Mouse (Mus musculus) heart, embryonic 10.5 days (tissue): ENCODE measurements around the gene Dok4. TPM values are rescaled to one million over a fixed set of nuclear protein-coding genes. Genes with fewer than 3 reads are reported as not detected.

ENCODE experiments used
- DNase-seq: peaks from one replicate; pipeline ENCODE4 v3.0.0-alpha.2; 2017; ENCODE audit warnings: low spot score
- H3K27ac ChIP-seq: fragments of 300-500 bp; sonication (generic); 2 replicates; pipeline ENCODE4 v1.5.1; 2016; ENCODE audit warnings: mild to moderate bottlenecking
- H3K27me3 ChIP-seq: fragments of 300-500 bp; sonication (generic); 2 replicates; pipeline ENCODE4 v1.6.1; 2016; ENCODE audit warnings: mild to moderate bottlenecking; ENCODE audit not compliant: poor library complexity, insufficient read depth, severe bottlenecking
- H3K36me3 ChIP-seq: fragments of 300-500 bp; sonication (generic); 2 replicates; pipeline ENCODE4 v1.6.1; 2016; ENCODE audit warnings: mild to moderate bottlenecking, moderate library complexity
- H3K4me1 ChIP-seq: fragments of 300-500 bp; sonication (generic); 2 replicates; pipeline ENCODE4 v1.6.1; 2016; ENCODE audit warnings: mild to moderate bottlenecking
- H3K4me3 ChIP-seq: fragments of 300-500 bp; sonication (generic); 2 replicates; pipeline ENCODE4 v1.5.1; 2016; ENCODE audit warnings: mild to moderate bottlenecking, moderate library complexity
- H3K9me3 ChIP-seq: fragments of 300-500 bp; sonication (generic); 2 replicates; pipeline ENCODE4 v1.6.1; 2016; ENCODE audit warnings: mild to moderate bottlenecking, moderate library complexity
- whole genome bisulfite sequencing: fragments of 180-500 bp; shearing (Covaris S2); methylation state at CpG from one replicate; pipeline ENCODE4 v1.1.7; 2016; 5-methylcytosine and 5-hydroxymethylcytosine counted together
- polyA plus RNA-seq: library from polyadenylated mRNA; unstranded; fragments of >200 nt; fragmentation: Nextera tagmentation; extraction: Ambion mirVana; gene quantifications from 2 replicates; pipeline ENCODE4 v1.2.1, GENCODE M21; 2016

Dok4 gene
- polyA plus RNA-seq, 1 experiment from 2014 or later = 71.3 TPM

DNA sequence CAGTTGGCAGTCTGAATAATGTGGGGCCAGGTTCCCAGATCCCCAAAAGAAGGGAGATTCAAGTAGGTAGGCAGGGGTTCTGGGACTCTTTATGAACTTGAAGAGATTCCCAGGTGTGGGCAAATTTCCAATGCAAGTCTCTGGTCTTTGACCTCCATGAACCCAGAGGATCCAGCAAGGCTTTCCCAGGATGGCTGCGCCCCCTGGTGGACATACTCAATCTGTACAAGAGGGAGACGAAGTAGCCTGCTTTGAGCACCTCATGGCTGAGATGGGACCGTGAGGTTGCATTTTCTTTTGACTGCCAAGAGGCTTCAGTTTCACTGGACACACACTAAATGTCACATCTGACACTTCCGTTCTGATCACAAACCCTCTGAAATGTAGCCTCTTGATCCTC lies 32.7 kb upstream of the Dok4 start:
- Histone ChIP-seq H3K4me1 (peaks cover 55% of the 10 kb centered on the region), H3K9me3 (no peaks in the 10 kb centered on the region), H3K27me3 (peaks cover 15% of the 10 kb centered on the region), H3K36me3 (peaks cover 84% of the 10 kb centered on the region), H3K4me3 (no peak overlapping the region), H3K27ac (peak overlapping the region; percentile 59; the same call in 1 of the 2 replicates)
- 5% methylated on average over 4 of the region's 4 CpGs for WGBS
- peak; percentile 93 for DNase-seq

DNA sequence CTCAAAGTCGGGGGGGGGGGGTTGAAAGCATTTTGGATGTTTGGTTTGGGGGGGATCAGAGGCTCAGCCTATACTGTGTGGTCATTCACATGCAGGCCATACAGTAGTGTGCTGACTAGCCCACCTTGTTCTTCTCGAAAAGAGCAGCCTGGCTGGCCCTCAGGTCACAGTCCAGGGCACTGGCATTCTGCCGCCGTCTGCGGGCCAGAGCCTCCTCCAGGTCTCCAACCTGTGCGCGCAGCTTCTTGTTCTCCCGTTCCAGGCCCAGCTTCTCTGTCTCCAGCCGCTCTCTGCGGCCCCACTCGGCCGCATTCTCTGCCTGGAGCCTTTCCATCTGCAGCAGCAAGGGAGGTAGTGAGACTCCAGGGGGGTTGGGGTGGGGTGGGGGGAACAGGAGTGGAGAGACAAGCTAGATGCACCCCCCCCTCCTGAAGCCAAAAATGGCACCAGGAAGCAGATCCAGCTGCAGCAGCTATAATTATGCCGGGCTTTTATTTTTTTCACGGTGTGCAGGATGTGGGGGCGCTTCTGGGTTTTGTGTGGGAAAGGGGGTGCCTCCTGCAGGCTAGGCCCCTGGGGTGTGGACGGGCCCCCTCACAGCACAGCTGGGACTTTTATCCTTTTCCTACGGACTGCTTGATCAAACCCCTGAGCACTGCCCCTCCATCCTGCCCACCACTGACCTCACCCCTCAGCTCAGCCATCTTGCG lies 31.6 kb upstream of the Dok4 start:
- no peaks in the 10 kb centered on the region for H3K9me3 ChIP-seq
- WGBS = 84% methylated on average over 18 of the region's 18 CpGs
- DNase-seq = no peak
- peaks cover 47% of the 10 kb centered on the region for H3K4me1 ChIP-seq
- peak overlapping the region; percentile 59 for H3K27ac ChIP-seq
- H3K4me3 ChIP-seq = no peak overlapping the region
- peaks cover 89% of the 10 kb centered on the region for H3K36me3 ChIP-seq
- H3K27me3 ChIP-seq = peaks cover 6% of the 10 kb centered on the region; the same call in 1 of the 2 replicates

DNA sequence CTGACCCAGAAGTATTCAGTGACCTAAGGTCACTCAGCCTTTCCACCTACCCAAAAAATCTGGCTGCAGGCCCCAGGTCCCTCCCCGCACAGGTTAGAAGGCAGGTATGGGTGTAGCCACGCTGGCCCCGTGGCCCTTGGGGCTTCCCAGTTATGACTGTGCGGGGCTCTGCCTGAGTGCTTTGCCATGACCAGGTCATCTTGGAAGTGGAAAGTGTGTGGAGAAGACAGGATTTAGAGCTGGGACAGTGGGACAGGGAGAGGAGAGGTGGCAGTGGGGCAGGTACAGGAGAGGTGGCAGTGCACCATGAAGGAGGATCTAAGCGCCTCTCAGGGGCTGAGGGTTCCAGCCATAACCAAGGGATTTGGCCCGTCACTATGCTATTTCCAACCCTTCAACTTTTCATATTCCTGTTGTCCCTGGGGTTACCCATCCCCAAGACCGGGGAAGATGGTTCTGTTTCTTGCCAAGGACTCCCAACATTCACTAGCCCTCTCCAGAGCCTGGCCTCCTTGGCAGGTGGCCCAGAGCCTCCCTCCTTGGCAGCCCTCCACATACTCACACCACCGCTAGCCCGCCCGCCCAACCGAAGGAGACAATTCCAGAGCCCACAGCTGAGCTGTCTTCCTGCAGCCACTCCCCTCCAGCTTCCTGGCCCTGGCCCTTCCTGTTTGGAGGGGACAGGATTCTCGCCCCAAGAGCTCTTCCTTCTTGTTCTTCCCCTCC lies 28.5 kb upstream of the Dok4 start:
- Histone ChIP-seq H3K27ac (peak overlapping the region; percentile 48), H3K4me1 (peaks cover 65% of the 10 kb centered on the region), H3K9me3 (no peaks in the 10 kb centered on the region), H3K36me3 (peaks cover 74% of the 10 kb centered on the region), H3K4me3 (no peak overlapping the region), H3K27me3 (no peaks in the 10 kb centered on the region)
- 77% methylated on average over 12 of the region's 12 CpGs for WGBS
- no peak for DNase-seq

DNA sequence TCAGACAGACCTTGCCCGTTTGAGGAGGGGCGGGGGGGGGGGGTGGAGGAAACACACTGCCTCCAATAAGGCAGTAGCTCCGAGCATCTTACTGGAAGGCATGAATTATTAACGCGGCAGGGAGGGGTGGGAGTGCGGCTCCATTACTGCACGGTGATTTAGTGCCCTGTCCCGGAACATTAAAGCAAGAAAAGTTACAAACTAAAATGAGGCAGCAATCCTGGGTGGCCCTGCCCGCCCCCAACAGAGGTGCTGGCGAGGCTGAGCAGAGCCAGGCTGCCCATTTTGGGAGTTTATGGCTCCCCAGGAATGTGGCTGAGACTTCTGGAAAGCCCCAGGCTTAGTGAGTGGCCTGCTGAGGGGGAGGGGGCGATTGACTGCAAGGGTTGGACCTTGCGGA lies 27.6 kb upstream of the Dok4 start:
- 68% methylated on average over 12 of the region's 12 CpGs for WGBS
- Histone ChIP-seq H3K27me3 (no peaks in the 10 kb centered on the region), H3K4me3 (no peak overlapping the region), H3K27ac (peak overlapping the region; percentile 64), H3K4me1 (peaks cover 73% of the 10 kb centered on the region), H3K9me3 (no peaks in the 10 kb centered on the region), H3K36me3 (peaks cover 66% of the 10 kb centered on the region)
- DNase-seq = no peak

DNA sequence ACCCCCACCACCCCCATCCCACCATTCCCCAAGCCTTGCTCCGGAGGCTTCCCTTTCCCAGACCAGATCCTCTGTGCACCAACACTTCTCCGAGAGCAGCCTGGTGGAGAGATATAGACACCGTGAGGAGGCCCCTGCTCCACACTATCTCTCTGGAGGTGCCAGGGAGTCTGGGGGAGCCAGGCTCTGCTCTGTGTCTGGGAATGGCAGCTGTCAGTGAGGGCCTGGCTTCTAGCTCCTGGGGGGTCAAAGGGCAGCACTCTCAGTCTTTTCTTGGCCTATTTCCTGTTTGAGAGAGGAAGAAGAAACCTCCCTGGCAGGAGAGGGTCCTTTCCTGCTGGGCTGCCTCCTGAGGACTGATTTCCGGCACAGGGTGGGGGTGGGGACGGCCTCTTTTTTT lies 24.9 kb upstream of the Dok4 start:
- H3K27ac ChIP-seq = peak overlapping the region; percentile 92
- peaks cover 42% of the 10 kb centered on the region for H3K36me3 ChIP-seq
- no peaks in the 10 kb centered on the region for H3K9me3 ChIP-seq
- H3K4me3 ChIP-seq = peak overlapping the region; percentile 33
- WGBS = 4% methylated on average over 5 of the region's 5 CpGs
- H3K27me3 ChIP-seq = no peaks in the 10 kb centered on the region
- peak; percentile 93 for DNase-seq
- peaks cover 73% of the 10 kb centered on the region for H3K4me1 ChIP-seq

DNA sequence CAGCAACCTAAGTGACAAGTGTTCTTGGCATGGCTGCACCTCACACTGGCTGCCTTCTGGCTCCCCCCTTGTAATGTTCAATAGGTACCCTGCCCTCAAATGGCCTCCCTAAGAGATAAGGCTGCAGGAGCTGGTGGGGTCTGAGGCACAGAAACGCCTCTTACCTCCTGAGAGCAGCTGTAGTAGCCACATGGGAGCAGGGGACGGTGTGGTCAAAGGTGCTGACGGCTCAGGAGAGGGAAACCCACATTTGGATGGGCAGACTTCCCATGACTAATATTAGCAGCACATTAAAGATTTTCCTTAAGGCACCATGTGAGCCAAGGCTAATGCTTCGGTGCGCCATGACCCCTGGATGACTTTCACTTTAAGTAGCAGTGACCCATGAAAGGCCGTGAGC lies 24.5 kb upstream of the Dok4 start:
- 3% methylated on average over 6 of the region's 6 CpGs for WGBS
- H3K9me3 ChIP-seq = no peaks in the 10 kb centered on the region
- peak overlapping the region; percentile 33 for H3K4me3 ChIP-seq
- H3K27me3 ChIP-seq = no peaks in the 10 kb centered on the region
- peaks cover 38% of the 10 kb centered on the region for H3K36me3 ChIP-seq
- H3K27ac ChIP-seq = peak overlapping the region; percentile 92
- peak; percentile 85 for DNase-seq
- H3K4me1 ChIP-seq = peaks cover 69% of the 10 kb centered on the region

DNA sequence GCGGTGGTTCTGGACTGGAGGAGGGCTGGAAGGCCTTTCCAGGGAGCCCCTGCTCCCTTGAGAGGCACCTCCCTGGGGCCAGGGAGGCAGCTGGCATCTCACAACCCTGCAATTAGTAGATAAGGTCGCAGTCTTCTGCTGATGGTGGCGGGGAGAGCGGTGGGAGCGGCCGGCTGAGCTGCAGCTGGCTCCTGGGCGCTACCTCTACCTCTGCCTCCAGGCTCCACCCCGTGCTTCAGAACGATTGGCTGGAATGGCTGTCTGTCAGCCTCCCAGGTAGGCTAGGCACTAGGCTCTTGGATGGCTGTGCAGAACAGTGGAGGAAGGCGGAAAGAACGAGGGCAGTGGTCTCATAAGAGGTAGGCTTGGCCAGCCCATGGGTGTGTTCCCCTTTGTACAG lies 23.1 kb upstream of the Dok4 start:
- no peaks in the 10 kb centered on the region for H3K27me3 ChIP-seq
- WGBS = 4% methylated on average over 11 of the region's 11 CpGs
- H3K4me1 ChIP-seq = peaks cover 63% of the 10 kb centered on the region
- peak; percentile 94 for DNase-seq
- H3K27ac ChIP-seq = peak overlapping the region; percentile 92
- no peaks in the 10 kb centered on the region for H3K9me3 ChIP-seq
- H3K4me3 ChIP-seq = peak overlapping the region; percentile 52
- H3K36me3 ChIP-seq = peaks cover 24% of the 10 kb centered on the region

DNA sequence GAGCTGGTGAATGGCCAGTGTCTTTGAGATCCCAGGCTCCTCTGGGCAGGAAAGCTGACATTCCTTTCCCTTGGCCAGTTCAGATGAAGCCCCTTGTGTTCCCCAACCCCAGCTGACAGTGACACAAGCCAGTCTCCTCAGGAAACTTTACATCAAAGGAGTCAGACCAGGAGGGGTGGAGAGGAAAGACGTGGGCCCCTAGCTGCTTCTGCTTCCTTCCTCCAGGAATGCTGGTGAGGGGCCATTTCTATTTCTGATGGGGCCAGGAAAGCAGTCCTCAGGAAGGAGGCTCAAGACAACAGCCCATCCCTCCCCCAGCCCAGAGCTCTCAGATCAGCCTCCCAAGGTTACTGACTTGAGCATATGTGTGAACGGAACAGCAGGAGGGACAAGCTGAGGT lies 16.8 kb upstream of the Dok4 start:
- H3K27me3 ChIP-seq = no peaks in the 10 kb centered on the region
- no peaks in the 10 kb centered on the region for H3K36me3 ChIP-seq
- 0 out of 2 replicates have a peak overlapping the region, but pooled peaks have one; percentile 0 for H3K4me3 ChIP-seq
- no peaks in the 10 kb centered on the region for H3K9me3 ChIP-seq
- peaks cover 41% of the 10 kb centered on the region for H3K4me1 ChIP-seq
- DNase-seq = peak; percentile 87
- 18% methylated on average over 2 of the region's 2 CpGs for WGBS
- peak overlapping the region; percentile 81 for H3K27ac ChIP-seq

DNA sequence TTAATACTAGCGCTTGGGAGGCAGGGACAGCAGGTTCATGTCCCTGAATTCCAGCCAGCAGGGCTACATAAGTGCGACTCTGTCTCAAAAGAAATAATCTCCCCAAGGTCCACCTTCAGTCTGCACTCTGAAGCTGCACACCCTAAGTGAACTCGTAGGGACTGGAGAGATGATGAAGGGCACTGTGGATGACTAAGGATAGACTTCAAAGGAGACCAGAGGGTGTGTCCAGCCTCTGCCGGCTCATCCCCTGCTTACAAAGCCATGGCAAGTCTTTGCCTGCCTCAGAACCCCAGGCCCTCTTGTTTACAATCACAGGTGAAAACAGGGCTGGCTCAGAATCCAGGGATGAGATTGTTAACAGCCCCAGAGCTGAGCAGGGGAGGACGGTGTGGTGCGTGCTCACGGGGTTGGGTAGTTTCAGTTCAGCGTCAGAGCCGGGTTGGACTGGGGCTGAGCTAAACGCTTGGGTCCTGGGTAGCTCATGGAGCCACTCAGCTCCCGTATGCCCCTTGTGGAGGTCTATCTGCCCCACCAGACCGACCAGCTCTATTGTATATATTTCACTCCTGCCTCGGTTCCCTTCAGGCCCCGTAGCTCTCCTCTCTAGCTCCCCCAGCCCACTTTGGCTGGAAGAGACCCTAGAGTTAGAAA lies 12.4 kb upstream of the Dok4 start:
- peak overlapping the region; percentile 54; the same call in 1 of the 2 replicates for H3K27ac ChIP-seq
- H3K4me3 ChIP-seq = peak overlapping the region; percentile 22; the same call in 1 of the 2 replicates
- H3K9me3 ChIP-seq = no peaks in the 10 kb centered on the region
- no peaks in the 10 kb centered on the region for H3K27me3 ChIP-seq
- WGBS = 37% methylated on average over 14 of the region's 14 CpGs
- no peak for DNase-seq
- no peaks in the 10 kb centered on the region for H3K36me3 ChIP-seq
- peaks cover 28% of the 10 kb centered on the region for H3K4me1 ChIP-seq

DNA sequence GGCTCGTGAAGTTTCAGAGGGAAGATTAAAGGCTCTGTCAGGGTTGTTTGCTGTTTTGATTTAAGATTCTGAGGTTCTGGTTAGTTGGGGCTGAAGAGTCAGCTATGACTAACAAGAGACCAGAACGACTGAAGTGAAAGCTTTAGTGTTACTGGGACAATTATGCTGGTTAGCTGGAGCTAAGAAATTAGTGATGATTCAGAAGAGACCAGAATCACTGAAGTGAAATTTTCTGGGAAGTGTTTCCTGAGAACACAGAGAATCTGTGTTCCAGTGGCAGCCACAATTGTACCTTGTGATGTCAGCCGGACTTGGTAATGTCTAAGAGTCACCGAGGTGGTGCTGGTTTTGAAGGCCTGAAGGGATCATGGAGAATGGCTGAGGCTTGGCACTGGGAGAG lies 4.6 kb upstream of the Dok4 start:
- Histone ChIP-seq H3K36me3 (no peaks in the 10 kb centered on the region), H3K4me1 (peaks cover 20% of the 10 kb centered on the region), H3K4me3 (no peak overlapping the region), H3K27me3 (no peaks in the 10 kb centered on the region), H3K9me3 (no peaks in the 10 kb centered on the region), H3K27ac (no peak overlapping the region)
- DNase-seq = no peak
- 60% methylated on average over 4 of the region's 4 CpGs for WGBS

DNA sequence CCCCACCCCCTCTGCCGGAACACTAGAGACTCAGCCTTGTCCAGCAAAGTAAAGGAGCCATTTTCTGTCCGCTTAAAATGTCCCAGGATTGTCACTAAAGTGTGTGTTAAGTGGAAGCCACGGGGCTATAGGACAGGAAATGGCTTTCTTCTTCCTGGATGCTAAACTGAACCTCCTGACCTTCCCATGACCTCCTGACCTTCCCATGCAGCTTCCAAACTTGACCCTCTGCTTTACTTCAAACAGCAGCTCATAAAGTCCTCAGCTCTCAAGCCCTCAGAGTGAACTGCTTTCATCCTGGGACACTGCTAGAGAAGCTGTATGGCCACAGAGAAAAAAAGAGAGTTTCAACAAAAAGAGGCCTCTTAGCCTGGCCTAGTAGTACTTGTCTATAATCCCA lies 690 bp upstream of the Dok4 start:
- Histone ChIP-seq H3K27ac (peak overlapping the region; percentile 91), H3K4me3 (peak overlapping the region; percentile 88), H3K9me3 (no peaks in the 10 kb centered on the region), H3K4me1 (peaks cover 55% of the 10 kb centered on the region), H3K36me3 (no peaks in the 10 kb centered on the region), H3K27me3 (peaks cover 5% of the 10 kb centered on the region; the same call in 1 of the 2 replicates)
- DNase-seq = no peak
- 42% methylated on average over 3 of the region's 3 CpGs for WGBS

DNA sequence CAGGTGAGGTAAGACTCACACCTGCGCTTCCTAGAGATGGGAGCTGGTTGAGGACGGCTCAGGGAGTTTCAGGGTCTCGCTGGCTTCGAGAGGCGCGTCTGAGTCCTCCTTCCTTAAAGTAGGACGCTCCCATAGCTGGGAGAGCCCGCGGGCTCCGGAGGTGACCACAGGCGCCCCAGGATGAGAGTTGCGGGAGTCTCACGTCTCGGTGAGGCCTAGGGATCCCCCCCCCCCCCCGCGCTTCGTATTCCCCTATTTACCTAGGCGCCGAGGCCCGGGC lies 319 bp downstream of the Dok4 start:
- Histone ChIP-seq H3K27ac (peak overlapping the region; percentile 91), H3K4me3 (peak overlapping the region; percentile 88), H3K4me1 (peaks cover 62% of the 10 kb centered on the region), H3K36me3 (no peaks in the 10 kb centered on the region), H3K9me3 (no peaks in the 10 kb centered on the region), H3K27me3 (peaks cover 5% of the 10 kb centered on the region; the same call in 1 of the 2 replicates)
- under 1% methylated on average over 20 of the region's 20 CpGs for WGBS
- DNase-seq = no peak
